Mouse (Mus musculus) brown adipose tissue, adult 24 weeks (tissue): ENCODE data around the gene Gpr18. TPM values are rescaled to one million over a fixed set of nuclear protein-coding genes. Genes with fewer than 3 reads are reported as not detected.
"Not testable (repeated sequence)": the region's sequence is repeated elsewhere in the genome, so short reads cannot be mapped to it uniquely, and the experiment has no call there.

Source experiments
- H3K27ac ChIP-seq: fragments of 200-500 bp; replicated peaks from 2 replicates; pipeline ENCODE4 v1.5.1; 2012; ENCODE audit warnings: low read depth, mild to moderate bottlenecking, low read length
- H3K4me1 ChIP-seq: fragments of 200-500 bp; 2 replicates; pipeline ENCODE4 v1.6.1; 2012; ENCODE audit warnings: low read length, mixed read lengths; ENCODE audit not compliant: control insufficient read depth, insufficient read depth, insufficient read length
- H3K4me3 ChIP-seq: fragments of 200-500 bp; 2 replicates; pipeline ENCODE4 v1.5.1; 2012; ENCODE audit warnings: low read depth, mild to moderate bottlenecking, low read length, moderate library complexity; ENCODE audit not compliant: insufficient read depth
- polyA plus RNA-seq: library from polyadenylated mRNA; stranded (reverse); fragments of >200 nt; gene quantifications from 2 replicates; pipeline ENCODE4 v1.2.4, GENCODE M21; 2012; ENCODE audit not compliant: missing spikeins, insufficient read depth, insufficient read length

The Gpr18 gene
- polyA plus RNA-seq, 1 experiment = not detected

DNA sequence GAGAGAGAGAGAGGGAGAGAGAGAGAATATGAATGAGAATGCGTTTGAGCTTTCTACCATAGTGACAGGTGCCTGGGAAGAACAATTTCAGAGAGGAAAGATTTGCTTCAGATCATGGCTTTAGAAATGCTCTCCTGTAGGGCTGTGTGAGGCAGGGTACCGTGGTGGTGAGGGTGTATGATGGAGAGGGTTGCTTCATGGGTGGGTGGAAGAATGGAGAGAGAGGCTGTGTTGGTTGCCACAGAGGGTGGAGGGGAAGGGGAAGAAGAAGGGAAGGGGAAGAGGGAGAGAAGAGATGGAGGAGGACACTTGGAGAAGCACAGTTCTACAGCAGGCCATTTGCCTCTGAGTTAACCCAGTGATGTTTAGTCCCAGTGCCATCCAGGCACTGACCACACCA is 17.8 kb downstream of the Gpr18 start:
- Histone ChIP-seq H3K4me1 (no peaks in the 10 kb centered on the region; the same call in none of the 2 replicates), H3K27ac (no peak overlapping the region)

DNA sequence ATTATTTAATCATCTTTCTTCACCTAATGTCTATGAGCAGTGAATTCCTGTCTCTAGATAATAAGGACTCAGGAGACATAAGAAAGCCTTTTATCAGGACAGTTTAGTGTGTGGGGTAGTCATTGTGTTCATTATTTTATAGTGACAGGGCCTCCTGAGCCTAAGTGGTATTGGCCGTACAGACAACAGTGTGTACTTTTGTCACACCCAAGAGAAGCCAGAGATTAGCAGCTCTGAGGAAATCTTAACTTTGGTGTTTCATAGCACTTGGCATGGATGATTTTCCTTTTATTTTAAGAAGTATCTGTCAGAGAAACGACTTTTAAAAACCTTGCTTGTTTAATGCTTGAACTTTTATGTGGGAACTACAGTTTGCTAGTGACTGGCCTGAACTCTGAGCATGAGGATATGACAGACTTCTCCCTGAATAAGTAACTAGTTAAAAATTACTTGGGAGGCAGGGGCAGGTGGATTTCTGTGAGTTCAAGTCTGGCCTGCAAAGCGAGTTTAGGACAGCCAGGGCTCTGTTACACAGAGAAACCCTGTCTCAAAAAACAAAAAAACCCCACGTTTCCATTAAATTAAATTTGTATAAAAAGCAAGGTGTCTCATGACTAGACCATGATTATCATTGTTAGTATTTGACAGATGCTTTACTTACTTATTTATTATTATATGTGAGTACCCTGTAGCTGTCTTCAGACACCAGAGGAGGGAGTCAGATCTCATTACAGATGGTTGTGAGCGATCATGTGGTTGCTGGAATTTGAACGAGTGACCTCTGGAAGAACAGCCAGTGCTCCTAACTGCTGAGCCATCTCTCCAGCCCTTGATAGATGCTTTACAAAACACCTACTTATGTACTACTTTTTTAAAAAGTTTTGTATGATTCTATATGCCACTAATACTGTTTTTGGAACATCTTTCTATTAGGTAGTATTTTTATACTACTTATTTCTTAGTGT is 19.2 kb downstream of the Gpr18 start:
- H3K4me1 ChIP-seq = no peaks in the 10 kb centered on the region; the same call in 1 of the 2 replicates
- no peak overlapping the region for H3K4me3 ChIP-seq
- H3K27ac ChIP-seq = no peak overlapping the region

More for the DNA sequence above, 17.8 kb downstream of the Gpr18 start:
- H3K4me3 ChIP-seq = no peak overlapping the region

DNA sequence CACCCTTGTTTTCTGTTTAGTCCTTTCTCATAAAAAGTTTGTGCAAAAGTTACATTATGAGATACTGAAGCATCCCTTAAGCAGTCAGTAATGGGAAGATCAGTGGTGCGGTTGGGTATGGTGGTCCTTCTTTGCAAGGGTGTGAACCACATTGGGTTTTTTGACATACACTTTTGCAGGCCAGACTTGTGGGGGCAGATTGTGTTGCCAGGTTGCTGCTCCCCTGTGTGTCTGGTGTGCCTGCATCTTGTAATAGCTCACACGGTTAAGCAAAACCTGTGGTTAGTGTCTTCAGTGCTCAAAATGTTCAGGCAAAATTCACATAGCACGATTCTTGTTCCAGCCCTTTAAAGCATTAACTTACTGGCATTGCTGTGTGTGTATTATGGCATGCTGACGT is 20.3 kb downstream of the Gpr18 start:
- Histone ChIP-seq H3K4me1 (no peaks in the 10 kb centered on the region), H3K27ac (no peak overlapping the region), H3K4me3 (no peak overlapping the region)

DNA sequence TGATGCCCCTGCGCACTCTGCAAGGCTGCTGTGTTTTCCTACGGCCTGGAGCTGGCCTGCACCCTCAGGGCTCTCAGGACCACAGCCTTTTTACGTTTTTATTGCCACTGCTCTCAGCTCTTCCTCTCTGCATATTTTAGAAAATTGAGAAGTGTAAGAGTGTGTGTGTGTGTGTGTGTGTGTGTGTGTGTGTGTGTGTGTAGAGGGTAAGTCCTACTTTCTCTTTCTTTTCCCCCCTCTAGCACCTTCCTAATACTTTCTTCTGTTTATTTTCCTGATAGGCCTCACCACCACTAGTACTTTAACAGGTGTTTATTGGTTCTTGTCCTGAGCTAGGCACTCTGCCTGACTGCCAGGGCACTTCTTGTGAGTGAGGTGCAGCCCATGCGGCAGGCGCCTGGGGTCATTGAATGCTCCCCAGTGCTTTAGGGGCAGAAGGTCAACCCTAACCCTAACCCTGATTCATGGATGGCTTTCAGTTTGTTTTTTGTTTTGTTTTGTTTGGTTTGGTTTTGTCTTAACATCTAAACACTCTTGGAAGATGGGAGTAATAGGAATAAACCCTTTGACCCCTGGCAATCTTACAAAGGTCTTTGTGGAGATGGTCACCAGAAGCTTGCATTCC is 21.0 kb downstream of the Gpr18 start:
- Histone ChIP-seq H3K4me3 (no peak overlapping the region), H3K27ac (no peak overlapping the region), H3K4me1 (no peaks in the 10 kb centered on the region)

DNA sequence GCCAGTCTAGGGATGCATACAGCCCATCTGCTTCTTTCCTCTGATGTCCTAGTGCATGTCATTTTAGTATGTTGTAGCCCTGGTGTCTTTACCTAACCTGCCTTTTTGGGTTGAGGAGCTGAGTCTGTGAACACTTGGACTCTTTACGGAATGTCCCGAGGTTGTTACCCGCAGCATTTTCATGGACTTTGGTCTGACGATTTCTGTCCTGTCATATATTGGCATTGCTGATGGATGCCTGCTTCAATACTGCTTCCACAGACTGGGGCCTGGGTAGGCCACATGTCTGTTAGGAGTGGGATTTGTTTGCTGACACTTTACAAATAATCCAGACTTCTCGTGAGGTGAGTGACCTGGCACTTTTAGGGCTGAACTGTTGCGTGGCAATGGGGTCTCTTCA is 21.8 kb downstream of the Gpr18 start:
- H3K4me3 ChIP-seq = no peak overlapping the region
- H3K4me1 ChIP-seq = no peaks in the 10 kb centered on the region
- no peak overlapping the region for H3K27ac ChIP-seq

GRCm38 (mm10) chr14:121884150-121884797 is 31.3 kb downstream of the Gpr18 start:
- no peak overlapping the region for H3K4me3 ChIP-seq
- no peak overlapping the region for H3K27ac ChIP-seq
- peaks cover 20% of the 10 kb centered on the region for H3K4me1 ChIP-seq

DNA sequence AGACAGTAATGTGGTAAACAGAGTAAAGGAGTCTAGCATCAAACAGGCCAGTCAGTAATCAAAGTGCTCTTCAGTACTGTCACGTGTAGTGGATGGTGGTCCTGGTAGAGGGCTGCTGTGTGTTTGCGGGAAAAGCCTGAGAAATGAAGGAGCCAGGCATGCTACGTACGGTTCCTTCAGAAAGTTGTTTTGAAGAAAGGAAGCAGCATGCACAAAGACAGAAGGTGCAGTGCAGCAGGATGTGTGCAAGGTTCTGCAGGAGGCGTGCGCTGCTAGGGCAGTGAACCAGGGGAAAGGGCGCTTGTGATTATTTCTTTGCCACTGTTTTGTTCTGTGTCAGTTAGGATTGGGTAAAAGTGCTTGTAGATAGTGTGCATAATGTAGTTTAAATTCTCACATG is 34.4 kb downstream of the Gpr18 start:
- Histone ChIP-seq H3K4me1 (peaks cover 20% of the 10 kb centered on the region), H3K4me3 (no peak overlapping the region), H3K27ac (no peak overlapping the region)

DNA sequence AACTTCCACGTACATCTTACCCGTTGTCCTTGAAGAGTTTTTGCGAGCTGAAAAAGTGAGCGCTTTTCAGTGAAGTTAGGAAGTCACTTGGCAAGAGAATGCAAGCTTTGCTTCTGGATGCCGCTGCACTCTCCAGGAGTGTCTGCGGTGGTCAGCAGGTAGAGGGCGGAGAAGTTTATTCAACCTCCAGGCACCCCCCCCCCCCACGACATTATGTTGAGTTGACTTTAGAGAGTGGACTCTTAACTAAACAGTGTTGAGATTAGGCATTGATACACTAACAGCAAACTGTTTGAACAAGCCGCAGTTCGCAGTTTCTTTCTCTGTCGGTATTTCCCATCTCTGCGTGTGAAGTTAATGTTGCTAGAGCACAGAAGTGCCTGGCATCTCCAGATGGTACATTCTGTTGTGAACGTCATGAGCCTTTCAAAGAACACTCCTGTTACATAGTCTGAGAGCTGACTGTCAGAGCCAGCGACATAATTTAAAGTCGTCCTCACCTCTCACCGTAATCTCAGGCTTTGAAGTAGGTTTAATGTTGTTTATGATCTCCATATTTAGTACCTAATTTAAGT is 36.2 kb downstream of the Gpr18 start:
- Histone ChIP-seq H3K27ac (no peak overlapping the region), H3K4me1 (peaks cover 20% of the 10 kb centered on the region), H3K4me3 (peak overlapping the region; percentile 78)

DNA sequence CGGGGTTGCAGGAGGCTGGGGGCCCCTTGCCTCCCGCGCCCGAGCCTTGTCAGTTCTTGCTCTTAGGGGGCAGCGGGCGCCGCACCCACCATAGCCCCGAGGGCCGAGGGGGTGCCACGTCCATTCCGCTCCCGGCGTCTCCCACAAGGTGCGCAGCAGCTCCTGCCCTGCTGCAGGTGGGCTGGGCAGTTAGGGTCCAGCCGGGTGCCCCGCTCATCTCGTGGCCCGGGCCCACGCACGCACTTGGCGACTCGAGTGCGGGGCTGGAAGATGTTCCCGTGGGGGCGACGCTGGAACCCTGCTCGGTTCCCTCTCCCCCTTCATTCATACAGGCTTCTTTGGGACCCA is 36.7 kb downstream of the Gpr18 start:
- Histone ChIP-seq H3K4me1 (peaks cover 18% of the 10 kb centered on the region), H3K4me3 (peak overlapping the region; percentile 78), H3K27ac (no peak overlapping the region)

DNA sequence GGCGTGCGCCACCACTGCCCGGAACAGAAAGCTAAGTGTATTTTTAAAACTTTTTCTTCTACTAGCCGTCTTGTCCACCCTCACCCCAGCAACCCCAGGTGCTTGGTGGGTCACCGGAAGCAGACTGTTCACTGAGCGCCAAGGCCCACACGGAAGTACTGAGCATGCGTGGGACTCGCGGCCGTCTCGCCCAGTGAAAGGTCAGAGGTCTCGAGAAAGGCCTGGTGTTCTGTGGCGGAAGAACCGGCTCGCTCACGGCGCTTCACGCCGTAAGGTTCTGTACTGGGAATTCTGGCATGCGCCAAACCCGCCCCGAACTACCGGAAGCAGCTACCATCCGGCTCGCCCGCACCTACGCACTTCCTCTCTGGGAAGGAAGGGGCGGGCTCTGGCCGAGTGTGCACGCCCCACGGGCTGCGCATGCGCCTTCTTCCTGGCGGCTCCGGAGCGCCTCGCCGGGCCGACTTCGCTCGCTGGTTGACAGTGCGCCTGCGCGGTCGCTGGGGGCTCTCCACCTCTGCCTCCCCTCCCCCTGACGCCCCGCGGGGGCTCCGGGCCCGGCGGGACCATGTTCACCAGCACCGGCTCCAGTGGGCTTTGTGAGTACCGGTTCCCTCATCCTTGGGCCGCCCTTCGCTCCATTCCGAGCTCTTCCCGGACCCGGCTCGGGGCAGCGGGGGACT is 37.3 kb downstream of the Gpr18 start, which contains the start of gene Ubac2:
Ubac2 (plus strand) TSS at position 445 of the 683 bp plus-strand sequence.
- Histone ChIP-seq H3K4me1 (peaks cover 16% of the 10 kb centered on the region), H3K4me3 (peak within 1 kb of the TSS; percentile 78), H3K27ac (peak within 1 kb of the TSS; percentile 78)

DNA sequence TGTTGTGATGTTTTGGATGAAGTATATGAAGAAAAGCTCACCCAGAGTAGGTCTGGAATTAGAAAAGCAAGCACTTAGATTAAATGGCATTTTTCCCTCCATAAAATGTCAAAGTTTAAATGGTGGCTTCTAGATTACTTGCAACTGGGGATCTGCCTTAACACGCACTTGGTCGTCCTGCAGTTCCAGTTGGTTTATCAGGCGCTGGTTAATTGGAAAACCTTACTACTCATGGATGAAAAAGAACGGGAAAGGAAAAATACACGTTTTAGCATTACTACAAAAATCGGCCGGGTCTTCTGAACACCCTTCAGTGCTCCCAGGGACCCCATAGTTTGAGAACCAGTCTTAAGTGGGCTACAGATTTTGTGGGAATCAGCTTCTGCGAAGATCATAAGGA is 37.9 kb downstream of the Gpr18 start:
- peaks cover 14% of the 10 kb centered on the region for H3K4me1 ChIP-seq
- peak overlapping the region; percentile 57 for H3K4me3 ChIP-seq
- no peak overlapping the region for H3K27ac ChIP-seq

DNA sequence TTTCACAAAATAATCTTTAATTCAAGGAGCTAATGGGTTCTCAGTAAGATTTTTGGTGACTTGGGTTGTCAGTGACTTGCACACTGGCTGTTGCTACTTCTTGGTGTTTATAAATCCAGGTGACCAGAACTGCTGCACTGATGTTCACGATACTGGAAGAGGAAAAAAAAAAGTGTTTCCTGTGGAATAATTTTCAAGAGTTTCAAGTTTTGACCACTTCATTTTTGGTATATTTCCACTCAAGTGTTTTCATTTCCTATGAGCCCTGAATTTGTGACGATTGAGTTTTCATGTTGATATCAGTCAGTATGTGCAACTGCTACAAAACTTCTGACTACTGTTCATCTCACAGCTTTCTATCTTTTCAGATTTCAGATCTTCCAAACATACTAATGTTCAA is 38.7 kb downstream of the Gpr18 start:
- no peak overlapping the region for H3K27ac ChIP-seq
- H3K4me1 ChIP-seq = peaks cover 14% of the 10 kb centered on the region
- no peak overlapping the region for H3K4me3 ChIP-seq

DNA sequence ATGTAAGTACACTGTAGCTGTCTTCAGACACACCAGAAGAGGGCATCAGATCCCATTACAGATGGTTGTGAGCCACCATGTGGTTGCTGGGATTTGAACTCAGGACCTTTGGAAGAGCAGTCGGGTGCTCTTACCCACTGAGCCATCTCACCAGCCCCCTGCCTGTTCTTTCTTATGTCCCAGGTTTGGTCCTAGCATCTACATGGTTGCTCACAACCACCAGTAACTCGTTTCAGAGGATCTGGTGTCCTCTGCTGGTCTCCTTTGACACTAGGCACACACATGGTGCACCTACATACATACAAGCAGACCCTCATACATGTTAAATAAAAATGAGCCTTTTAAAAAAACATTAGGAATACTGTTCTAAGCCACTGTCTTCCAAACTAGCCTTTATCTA is 39.4 kb downstream of the Gpr18 start:
- peaks cover 12% of the 10 kb centered on the region for H3K4me1 ChIP-seq
- not testable (repeated sequence) for H3K27ac ChIP-seq, H3K4me3 ChIP-seq

GRCm38 (mm10) chr14:121873646-121874045 is 41.9 kb downstream of the Gpr18 start:
- Histone ChIP-seq H3K4me1 (no peaks in the 10 kb centered on the region), H3K4me3 (no peak overlapping the region)

GRCm38 (mm10) chr14:121873172-121873571 is 42.4 kb downstream of the Gpr18 start:
- Histone ChIP-seq H3K4me3 (no peak overlapping the region), H3K27ac (no peak overlapping the region), H3K4me1 (no peaks in the 10 kb centered on the region)

More at GRCm38 (mm10) chr14:121873646-121874045, 41.9 kb downstream of the Gpr18 start:
- no peak overlapping the region for H3K27ac ChIP-seq
